Mouse (Mus musculus): ENCODE data around the gene Cs.
A peak's percentile ranks its signal among the peaks of the same experiment; 100 is the strongest.

GRCm38 (mm10) chr10:128368402-128369217 lies 31.1 kb downstream of the Cs start, which contains the start of gene Coq10a:
- TF ChIP-seq EP300 (optimal IDR thresholded peaks at IDR 0.05): no peak
- TF ChIP-seq CTCF (IDR thresholded peaks at IDR 0.05; ENCODE audit: low read depth): 0 out of 2 replicates have a peak, but pooled peaks have one; percentile 12
